16 mouse cellular contexts compared by ENCODE assay signal in the genomic region with DNA sequence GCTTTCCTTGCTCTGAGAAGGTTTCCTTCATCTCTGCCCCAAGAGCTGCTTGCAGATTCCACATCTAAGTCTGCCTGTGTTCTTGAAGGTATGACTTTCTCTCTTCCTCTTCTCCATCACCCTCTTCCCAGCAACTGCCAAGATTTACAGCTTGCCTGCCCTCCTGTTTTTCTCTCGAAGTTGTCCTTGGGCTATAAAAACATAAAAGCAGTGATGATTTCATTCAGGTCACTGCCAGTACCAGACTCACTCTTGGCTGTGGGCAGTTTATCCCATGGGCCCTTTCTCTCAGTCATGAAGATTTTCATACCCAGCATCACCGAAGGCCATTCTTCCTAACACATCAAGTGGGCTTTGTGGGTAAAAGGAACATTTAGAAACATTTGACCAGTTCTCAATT.
A peak's percentile ranks its signal among the peaks of the same experiment; 100 is the strongest.
DNase-seq lines count a peak whose midpoint lies in the region; ATAC-seq lines count a peak whose summit lies in the region.
"Had no signal": no experiment of that assay in that cellular context is flagged by ENCODE, and none has a peak within 500 bp of the region (broad histone marks: within the 10 kb centered on the region; RNA-seq: fewer than 3 reads in every experiment).

No protein-coding gene starts in this region.

- peak; percentile 71 for DNase-seq in adrenal gland, adult 2 months
- DNase-seq in adrenal gland, postnatal 25 days = no peak
- no peak for DNase-seq in frontal cortex, postnatal 36 days (ENCODE audit: low spot score in 2 of 2)
- DNase-seq in adrenal gland, postnatal 10 days = peak; percentile 29
- peak; percentile 37 for DNase-seq in adrenal gland, postnatal 14 days
- no peak for DNase-seq in cerebellum, adult 11 months
- DNase-seq in right cerebral cortex, adult 2 months (ENCODE audit: low spot score in 2 of 2) = no peak
- DNase-seq: cerebellum, adult 8-10 months; cerebellum, adult 9-11 months; cerebellum, postnatal 14 days; cerebellum, postnatal 36 days; embryo, embryonic 11 days; gastrocnemius, adult 2 months had no signal

- ATAC-seq in frontal cortex, adult (ENCODE audit: low TSS enrichment) = peak; percentile 43; the same call in 1 of the 2 replicates
- ATAC-seq: forebrain, embryonic 14.5 days; forebrain, embryonic 16.5 days had no signal

Comparison
In these comparisons a context has a peak if more than half of its experiments do, and no peak if none do; other contexts are left out.
1. DNase-seq: peak in adrenal gland, adult 2 months (single experiment), adrenal gland, postnatal 10 days (single experiment) and adrenal gland, postnatal 14 days (single experiment); none in adrenal gland, postnatal 25 days (single experiment), frontal cortex, postnatal 36 days (0 of 2), cerebellum, adult 11 months (single experiment) and right cerebral cortex, adult 2 months (0 of 2).